Mouse (Mus musculus) adrenal gland, postnatal 10 days (tissue): ENCODE measurements at regions not wholly inside any gene's neighbourhood (a gene's known extent, or its start where the extent isn't known, plus 50 kb on each side); places are given as distances from the start of the nearest gene placed in this dataset.

ENCODE experiments used
- DNase-seq: peaks from one replicate; pipeline ENCODE4 v3.0.0; 2021; ENCODE audit warnings: mixed read lengths

GRCm38 (mm10) chr2:78804931-78805330 is 63.0 kb upstream of the Ube2e3 start:
- no peak for DNase-seq

GRCm38 (mm10) chr2:78803543-78803942 is 64.4 kb upstream of the Ube2e3 start:
- DNase-seq = no peak

- DNase-seq = no peak
These were observed 72.5 kb upstream of the Ube2e3 start for GRCm38 (mm10) chr2:78795446-78795845.

GRCm38 (mm10) chr2:78794734-78795133 is 73.2 kb upstream of the Ube2e3 start:
- no peak for DNase-seq

- DNase-seq = no peak
These were observed 78.8 kb upstream of the Ube2e3 start for GRCm38 (mm10) chr2:78789124-78789523.

GRCm38 (mm10) chr2:78788222-78788621 is 79.7 kb upstream of the Ube2e3 start:
- no peak for DNase-seq

GRCm38 (mm10) chr2:78779949-78780348 is 88.0 kb upstream of the Ube2e3 start:
- DNase-seq = no peak

GRCm38 (mm10) chr2:78777589-78777988 is 90.3 kb upstream of the Ube2e3 start:
- no peak for DNase-seq

GRCm38 (mm10) chr2:78754362-78754761 is 113.6 kb upstream of the Ube2e3 start:
- no peak for DNase-seq

- DNase-seq = no peak
These were observed 114.0 kb upstream of the Ube2e3 start for GRCm38 (mm10) chr2:78753918-78754317.

- DNase-seq = no peak
These were observed 137.8 kb upstream of the Ube2e3 start for GRCm38 (mm10) chr2:78730161-78730560.

GRCm38 (mm10) chr2:78726060-78726459 is 141.9 kb upstream of the Ube2e3 start:
- DNase-seq = no peak

GRCm38 (mm10) chr2:78724416-78724815 is 143.5 kb upstream of the Ube2e3 start:
- no peak for DNase-seq

GRCm38 (mm10) chr2:78723423-78723822 is 144.5 kb upstream of the Ube2e3 start:
- no peak for DNase-seq

- DNase-seq = no peak
These were observed 145.2 kb upstream of the Ube2e3 start for GRCm38 (mm10) chr2:78722739-78723138.

- no peak for DNase-seq
These were observed 149.4 kb upstream of the Ube2e3 start for GRCm38 (mm10) chr2:78718550-78718949.

- no peak for DNase-seq
These were observed 151.6 kb upstream of the Ube2e3 start for GRCm38 (mm10) chr2:78716157-78716798.

- no peak for DNase-seq
These were observed 173.1 kb upstream of the Ube2e3 start for GRCm38 (mm10) chr2:78694851-78695250.

- no peak for DNase-seq
These were observed 211.3 kb upstream of the Ube2e3 start for GRCm38 (mm10) chr2:78656668-78657067.

- peak; percentile 39 for DNase-seq
These were observed 212.6 kb upstream of the Ube2e3 start for GRCm38 (mm10) chr2:78655156-78655855.

GRCm38 (mm10) chr2:78651549-78651948 is 216.4 kb upstream of the Ube2e3 start:
- no peak for DNase-seq

- DNase-seq = no peak
These were observed 227.6 kb upstream of the Ube2e3 start for GRCm38 (mm10) chr2:78640361-78640760.

- no peak for DNase-seq
These were observed 242.7 kb upstream of the Ube2e3 start for GRCm38 (mm10) chr2:78625264-78625663.

GRCm38 (mm10) chr2:78606388-78606787 is 261.5 kb upstream of the Ube2e3 start:
- no peak for DNase-seq
